Mouse (Mus musculus) lung, postnatal 0 days (tissue): ENCODE data around the gene Prlr.

ENCODE experiments used
- CTCF ChIP-seq: IDR thresholded peaks from 2 replicates; pipeline ENCODE4 v1.5.1; 2016; ENCODE audit warnings: antibody characterized with exemption, mild to moderate bottlenecking
- EP300 ChIP-seq: IDR thresholded peaks from 2 replicates; pipeline ENCODE4 v1.6.1; 2016; ENCODE audit warnings: antibody characterized with exemption, mild to moderate bottlenecking, control low read depth

GRCm38 (mm10) chr15:10375404-10375803 is 198.4 kb downstream of the Prlr start:
- TF ChIP-seq CTCF = no peak
- TF ChIP-seq EP300 = no peak
